Mouse (Mus musculus) megakaryocyte, embryonic 14.5 days (primary cell): ENCODE data around the gene Grrp1. TPM values are rescaled to one million over a fixed set of nuclear protein-coding genes. Genes with fewer than 3 reads are reported as not detected.
A peak's percentile ranks its signal among the peaks of the same experiment; 100 is the strongest.

ENCODE experiments used
- H3K27me3 ChIP-seq: replicated peaks from 2 replicates; pipeline ENCODE3; 2012; ENCODE audit warnings: inconsistent platforms
- H3K36me3 ChIP-seq: replicated peaks from 2 replicates; pipeline ENCODE3; 2012; ENCODE audit warnings: low read length, inconsistent platforms, mixed read lengths
- H3K4me1 ChIP-seq: 2 replicates; pipeline ENCODE4 v1.6.1; 2012; ENCODE audit warnings: inconsistent platforms
- H3K4me3 ChIP-seq: replicated peaks from 2 replicates; pipeline ENCODE3; 2012; ENCODE audit warnings: moderate library complexity, mild to moderate bottlenecking, inconsistent platforms
- H3K9me3 ChIP-seq: 2 replicates; pipeline ENCODE4 v1.6.1; 2012; ENCODE audit warnings: inconsistent platforms
- FLI1 ChIP-seq: IDR thresholded peaks from 2 replicates; pipeline ENCODE4 v1.6.1; 2012; ENCODE audit warnings: low read length, inconsistent platforms, mixed read lengths
- GATA1 ChIP-seq: IDR thresholded peaks from 3 replicates; pipeline ENCODE4 v1.6.1; 2012; ENCODE audit warnings: mixed read lengths, low read length, inconsistent platforms, borderline replicate concordance
- polyA plus RNA-seq: library from polyadenylated mRNA; stranded (reverse); fragments of >175 nt; gene quantifications from 2 replicates; pipeline ENCODE4 v1.2.3, GENCODE M21; 2012; ENCODE audit warnings: low replicate concordance; ENCODE audit not compliant: insufficient read depth

Grrp1 gene
- polyA plus RNA-seq, 1 experiment = not detected

GRCm38 (mm10) chr4:134293061-134293691 is 39.3 kb upstream of the Grrp1 start:
- H3K9me3 ChIP-seq = peaks cover 3% of the 10 kb centered on the region; the same call in 1 of the 2 replicates
- peaks cover 28% of the 10 kb centered on the region for H3K4me1 ChIP-seq
- H3K36me3 ChIP-seq = no peaks in the 10 kb centered on the region
- no peak overlapping the region for H3K4me3 ChIP-seq
- H3K27me3 ChIP-seq = peaks cover 19% of the 10 kb centered on the region
- TF ChIP-seq GATA1 (no peak), FLI1 (no peak)

- no peaks in the 10 kb centered on the region for H3K36me3 ChIP-seq
- no peak overlapping the region for H3K4me3 ChIP-seq
- H3K9me3 ChIP-seq = peaks cover 3% of the 10 kb centered on the region; the same call in 1 of the 2 replicates
- TF ChIP-seq GATA1 (no peak), FLI1 (no peak)
- peaks cover 19% of the 10 kb centered on the region for H3K27me3 ChIP-seq
- H3K4me1 ChIP-seq = peaks cover 35% of the 10 kb centered on the region
These were observed 38.2 kb upstream of the Grrp1 start for GRCm38 (mm10) chr4:134292067-134292466.

DNA sequence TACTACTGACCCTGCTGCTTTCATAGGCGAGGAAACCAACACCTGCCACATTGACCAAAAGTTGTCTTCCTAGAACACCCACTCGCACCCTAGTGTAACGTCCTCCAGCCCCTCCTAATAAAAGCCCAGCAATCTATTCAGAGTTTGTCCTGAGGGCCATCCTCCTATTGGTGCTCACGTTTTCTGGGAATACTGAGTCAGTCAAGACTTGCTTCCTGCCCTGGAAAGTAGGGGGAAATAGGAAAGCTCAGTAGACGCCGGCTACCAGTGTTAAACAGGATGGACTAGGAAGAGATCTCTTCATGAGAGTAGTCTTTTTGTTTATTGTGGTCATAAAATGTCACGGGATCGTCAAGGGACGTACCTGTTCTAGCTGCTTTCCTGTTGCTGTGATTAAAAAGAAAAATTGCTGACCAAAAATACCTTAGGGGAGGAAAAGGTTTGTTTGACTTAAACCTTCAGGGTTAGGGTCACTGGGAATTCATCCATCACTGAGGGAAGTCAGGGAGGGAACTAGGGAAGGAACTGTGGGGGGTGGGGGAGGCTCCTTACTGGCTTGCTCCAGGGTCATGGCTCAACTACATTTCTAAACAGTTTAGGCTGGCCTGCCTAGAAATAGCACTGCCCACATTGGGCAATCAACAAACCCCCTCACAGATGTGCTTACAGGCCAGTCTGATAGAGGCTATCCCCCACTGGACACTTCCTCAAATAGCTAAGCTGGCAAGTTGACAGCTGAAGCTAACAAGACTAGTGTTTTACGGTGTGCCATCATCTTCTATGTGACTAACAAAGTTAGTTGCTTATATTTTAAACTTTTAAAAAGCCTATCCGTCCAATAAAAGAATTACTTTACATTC is 34.7 kb upstream of the Grrp1 start:
- Histone ChIP-seq H3K4me3 (peak overlapping the region; percentile 99), H3K9me3 (no peaks in the 10 kb centered on the region), H3K36me3 (peaks cover 12% of the 10 kb centered on the region), H3K27me3 (peaks cover 8% of the 10 kb centered on the region), H3K4me1 (peaks cover 56% of the 10 kb centered on the region)
- TF ChIP-seq GATA1 (no peak), FLI1 (no peak)

- Histone ChIP-seq H3K9me3 (no peaks in the 10 kb centered on the region), H3K36me3 (peaks cover 22% of the 10 kb centered on the region), H3K4me3 (peak within 1 kb of the TSS; percentile 99), H3K4me1 (peaks cover 48% of the 10 kb centered on the region), H3K27me3 (no peaks in the 10 kb centered on the region)
- TF ChIP-seq GATA1 (no peak), FLI1 (no peak)
These were observed 33.7 kb upstream of the Grrp1 start, which contains the start of gene Pdik1l for GRCm38 (mm10) chr4:134287575-134288025. TSS of gene Pdik1l (minus strand) at chr4:134287895.

DNA sequence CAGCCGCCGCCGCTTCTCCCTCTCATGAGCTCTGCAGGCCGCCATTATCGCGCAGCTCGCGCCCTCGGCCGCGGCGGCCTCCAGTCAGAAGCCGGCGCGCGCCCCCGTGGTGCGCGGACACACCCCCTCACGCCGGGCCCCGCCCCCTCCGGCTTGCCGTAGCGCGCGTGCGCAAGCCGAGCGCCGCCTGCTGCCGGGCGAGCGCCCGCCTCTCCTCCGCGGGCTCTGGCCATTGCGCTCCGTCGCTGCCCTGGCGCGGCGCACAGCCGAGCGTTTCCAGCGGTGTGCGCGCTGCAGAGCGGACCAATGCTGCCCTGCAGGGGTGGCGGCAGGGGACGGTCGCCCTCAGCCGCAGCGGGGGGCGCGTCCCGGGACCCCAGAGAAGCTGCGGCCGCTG is 33.3 kb upstream of the Grrp1 start:
- Histone ChIP-seq H3K9me3 (no peaks in the 10 kb centered on the region), H3K4me1 (peaks cover 48% of the 10 kb centered on the region), H3K4me3 (peak overlapping the region; percentile 99), H3K36me3 (peaks cover 26% of the 10 kb centered on the region), H3K27me3 (no peaks in the 10 kb centered on the region)
- TF ChIP-seq FLI1 = no peak
- no peak for TF ChIP-seq GATA1

DNA sequence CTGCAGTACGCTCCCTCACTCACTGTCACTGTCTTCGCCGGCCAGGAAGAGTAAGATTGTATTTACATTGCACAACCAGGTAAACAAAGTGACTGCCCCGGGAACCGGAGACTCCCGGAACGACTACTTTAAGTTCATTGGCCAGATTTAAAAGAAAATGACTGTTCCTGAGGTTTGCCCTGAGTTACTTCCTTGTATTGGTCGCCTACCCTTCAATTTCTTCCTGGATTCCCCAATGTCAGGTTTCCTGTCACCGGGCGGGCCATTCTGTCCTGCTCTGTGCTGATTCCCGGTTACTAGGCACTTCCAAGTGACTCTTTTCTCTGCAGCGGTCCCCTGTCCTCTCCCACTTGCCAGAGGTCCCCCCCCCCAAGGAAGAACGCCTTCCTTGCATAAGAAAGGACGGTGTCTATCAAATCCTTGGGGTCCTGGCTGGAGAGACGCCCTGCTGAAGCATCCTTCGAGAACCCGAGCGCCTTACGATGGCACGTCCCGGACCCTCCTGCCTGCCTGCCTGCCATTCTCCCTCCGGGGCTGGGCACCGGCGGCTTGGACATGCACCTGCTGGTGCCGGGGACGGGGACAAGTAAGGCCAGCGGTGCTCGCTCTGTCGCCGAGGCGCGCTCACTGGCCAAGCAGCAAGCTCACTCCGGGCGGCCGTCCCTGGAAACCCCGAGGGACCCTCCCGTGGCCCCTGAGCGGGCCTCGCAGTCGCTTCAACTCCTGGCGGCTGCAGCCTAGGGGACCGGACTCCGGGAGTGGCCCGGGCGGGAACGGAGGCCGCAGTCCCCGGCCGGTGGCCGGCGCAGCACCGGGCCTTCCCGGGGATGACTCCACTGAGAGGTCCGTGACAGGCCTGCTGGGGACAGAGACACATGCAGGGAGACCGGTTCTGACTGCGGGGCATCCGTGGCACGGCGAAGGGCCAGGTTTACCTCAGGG is 32.6 kb upstream of the Grrp1 start:
- H3K36me3 ChIP-seq = peaks cover 33% of the 10 kb centered on the region
- peak overlapping the region; percentile 99 for H3K4me3 ChIP-seq
- no peaks in the 10 kb centered on the region for H3K9me3 ChIP-seq
- H3K4me1 ChIP-seq = peaks cover 48% of the 10 kb centered on the region
- TF ChIP-seq GATA1 = no peak
- no peak for TF ChIP-seq FLI1
- H3K27me3 ChIP-seq = no peaks in the 10 kb centered on the region

DNA sequence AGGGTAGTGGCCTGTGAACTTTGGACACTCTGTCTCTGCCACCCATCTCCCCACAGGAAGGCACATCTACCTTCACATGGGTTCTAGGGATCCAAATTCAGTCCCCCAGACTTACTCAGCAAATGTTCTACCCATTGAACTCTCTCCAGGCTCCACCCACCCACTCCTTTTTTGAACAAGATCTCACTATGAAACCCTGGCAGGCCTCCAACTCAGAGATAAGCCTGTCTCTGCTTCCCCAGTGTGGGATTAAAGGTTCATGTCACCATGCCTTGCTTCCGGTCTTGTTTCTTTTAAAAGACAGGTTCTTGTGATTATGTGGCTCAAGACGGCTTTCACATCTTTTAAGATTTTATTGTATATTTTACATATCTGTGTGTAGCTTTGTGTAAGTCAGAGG is 31.0 kb upstream of the Grrp1 start:
- Histone ChIP-seq H3K27me3 (no peaks in the 10 kb centered on the region), H3K4me3 (peak overlapping the region; percentile 81), H3K36me3 (peaks cover 43% of the 10 kb centered on the region), H3K4me1 (peaks cover 47% of the 10 kb centered on the region), H3K9me3 (no peaks in the 10 kb centered on the region)
- TF ChIP-seq FLI1 = no peak
- TF ChIP-seq GATA1 = no peak

GRCm38 (mm10) chr4:134273417-134274345 is 19.8 kb upstream of the Grrp1 start:
- peak overlapping the region; percentile 88 for H3K4me3 ChIP-seq
- H3K4me1 ChIP-seq = peaks cover 22% of the 10 kb centered on the region
- H3K9me3 ChIP-seq = no peaks in the 10 kb centered on the region
- H3K36me3 ChIP-seq = peaks cover 36% of the 10 kb centered on the region
- peaks cover 3% of the 10 kb centered on the region for H3K27me3 ChIP-seq
- TF ChIP-seq FLI1 (no peak), GATA1 (no peak)
